Mouse (Mus musculus): Measurements from ENCODE around the gene Gm14226. TPM values are rescaled to one million over a fixed set of nuclear protein-coding genes. Genes with fewer than 3 reads are reported as not detected.
A peak's percentile ranks its signal among the peaks of the same experiment; 100 is the strongest.
"Not testable (repeated sequence)": the region's sequence is repeated elsewhere in the genome, so short reads cannot be mapped to it uniquely, and the experiment has no call there.

Gm14226 gene
- polyA plus RNA-seq, 1 experiment, result not detected

DNA sequence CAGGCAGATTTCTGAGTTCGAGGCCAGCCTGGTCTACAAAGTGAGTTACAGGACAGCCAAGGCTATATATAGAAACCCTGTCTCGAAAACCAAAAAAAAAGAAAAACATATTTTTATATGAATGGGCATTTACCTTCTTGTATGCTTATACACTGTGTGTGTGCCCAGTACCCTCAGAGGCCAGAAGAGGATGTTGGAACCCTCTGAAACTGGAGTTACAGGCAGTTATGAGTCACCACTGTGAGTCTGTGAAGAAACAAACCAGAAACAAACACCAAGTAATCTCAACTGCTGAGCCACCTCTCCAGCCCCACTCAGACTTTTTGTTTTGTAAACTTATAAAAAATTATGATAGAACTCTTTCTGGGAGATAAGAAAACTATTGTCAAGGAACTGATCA, 28.7 kb downstream of the Gm14226 start:
- Histone ChIP-seq H3K4me3 (replicated peaks) (no peak overlapping the region), H3K9me3 (no peaks in the 10 kb centered on the region), H3K27me3 (replicated peaks) (peaks cover 2% of the 10 kb centered on the region), H3K36me3 (replicated peaks; ENCODE audit: low read length) (no peaks in the 10 kb centered on the region), H3K4me1 (peaks cover 63% of the 10 kb centered on the region)
- no peak for TF ChIP-seq FLI1 (IDR thresholded peaks at IDR 0.05; ENCODE audit: low read length)
- TF ChIP-seq GATA1 (IDR thresholded peaks at IDR 0.05; ENCODE audit: borderline replicate concordance, low read length), result no peak

DNA sequence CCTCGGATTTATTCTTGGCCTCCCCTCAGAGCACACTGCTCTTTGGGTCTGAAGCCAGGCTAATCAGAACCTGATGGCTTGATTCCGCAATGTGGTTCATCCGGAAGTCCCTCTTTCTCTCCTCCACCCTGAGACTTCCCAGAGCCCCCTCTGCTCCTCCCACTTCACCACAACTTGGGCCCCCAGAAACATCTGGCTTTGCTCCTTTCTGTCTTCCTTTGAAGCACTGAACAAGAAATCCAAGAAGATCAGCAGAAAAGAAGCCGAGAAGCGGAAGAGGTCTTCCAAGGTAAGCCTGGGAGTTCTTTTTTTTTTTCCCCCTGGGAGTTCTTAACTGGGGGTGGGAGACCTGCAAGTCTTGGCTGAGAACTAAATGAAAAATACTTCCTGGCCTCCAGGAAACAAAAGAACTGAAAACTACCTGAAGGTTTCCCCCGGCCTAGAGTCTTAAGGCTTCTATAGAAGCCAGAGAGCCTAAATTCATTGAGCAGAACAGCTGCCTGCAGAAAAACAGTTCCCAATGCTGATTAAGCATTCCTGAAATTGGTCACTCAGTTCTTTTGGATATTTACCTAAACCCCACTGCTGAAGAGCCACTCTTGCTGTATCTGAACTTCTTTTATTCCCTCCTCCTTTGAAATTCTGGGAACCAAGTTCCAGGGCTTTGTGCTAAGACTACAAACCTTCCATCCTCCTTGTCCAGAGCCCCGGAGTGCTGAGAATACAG, 29.5 kb downstream of the Gm14226 start:
- Histone ChIP-seq H3K27me3 (replicated peaks) (peaks cover under 1% of the 10 kb centered on the region), H3K36me3 (replicated peaks; ENCODE audit: low read length) (no peaks in the 10 kb centered on the region), H3K4me1 (peaks cover 71% of the 10 kb centered on the region), H3K4me3 (replicated peaks) (no peak overlapping the region), H3K9me3 (no peaks in the 10 kb centered on the region)
- TF ChIP-seq FLI1 (IDR thresholded peaks at IDR 0.05; ENCODE audit: low read length), result no peak
- TF ChIP-seq GATA1 (IDR thresholded peaks at IDR 0.05; ENCODE audit: borderline replicate concordance, low read length), result no peak

DNA sequence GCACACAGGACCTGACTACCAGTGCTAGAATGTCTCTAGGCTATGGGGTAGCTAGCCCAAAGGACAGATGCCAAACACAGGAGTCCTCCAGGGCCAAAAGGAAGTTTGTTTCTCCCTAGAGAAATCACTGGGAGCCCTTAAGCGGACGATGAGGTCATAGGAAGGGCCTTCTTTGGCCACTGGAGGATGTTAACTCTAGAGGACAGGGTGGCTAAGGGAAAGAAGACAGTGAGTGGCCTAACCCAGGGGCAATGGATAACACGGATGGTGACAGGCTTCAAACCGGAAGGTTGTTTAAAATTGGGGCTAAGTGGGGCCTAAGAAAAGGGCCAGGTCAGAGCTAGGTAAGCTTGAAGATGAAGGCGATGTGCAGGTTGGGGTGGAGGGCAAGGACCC, 32.0 kb downstream of the Gm14226 start:
- no peak for TF ChIP-seq FLI1 (IDR thresholded peaks at IDR 0.05; ENCODE audit: low read length)
- TF ChIP-seq GATA1 (IDR thresholded peaks at IDR 0.05; ENCODE audit: borderline replicate concordance, low read length), result no peak
- Histone ChIP-seq H3K9me3 (no peaks in the 10 kb centered on the region), H3K4me1 (peaks cover 65% of the 10 kb centered on the region), H3K36me3 (replicated peaks; ENCODE audit: low read length) (no peaks in the 10 kb centered on the region), H3K27me3 (replicated peaks) (no peaks in the 10 kb centered on the region), H3K4me3 (replicated peaks) (peak overlapping the region; percentile 97)

DNA sequence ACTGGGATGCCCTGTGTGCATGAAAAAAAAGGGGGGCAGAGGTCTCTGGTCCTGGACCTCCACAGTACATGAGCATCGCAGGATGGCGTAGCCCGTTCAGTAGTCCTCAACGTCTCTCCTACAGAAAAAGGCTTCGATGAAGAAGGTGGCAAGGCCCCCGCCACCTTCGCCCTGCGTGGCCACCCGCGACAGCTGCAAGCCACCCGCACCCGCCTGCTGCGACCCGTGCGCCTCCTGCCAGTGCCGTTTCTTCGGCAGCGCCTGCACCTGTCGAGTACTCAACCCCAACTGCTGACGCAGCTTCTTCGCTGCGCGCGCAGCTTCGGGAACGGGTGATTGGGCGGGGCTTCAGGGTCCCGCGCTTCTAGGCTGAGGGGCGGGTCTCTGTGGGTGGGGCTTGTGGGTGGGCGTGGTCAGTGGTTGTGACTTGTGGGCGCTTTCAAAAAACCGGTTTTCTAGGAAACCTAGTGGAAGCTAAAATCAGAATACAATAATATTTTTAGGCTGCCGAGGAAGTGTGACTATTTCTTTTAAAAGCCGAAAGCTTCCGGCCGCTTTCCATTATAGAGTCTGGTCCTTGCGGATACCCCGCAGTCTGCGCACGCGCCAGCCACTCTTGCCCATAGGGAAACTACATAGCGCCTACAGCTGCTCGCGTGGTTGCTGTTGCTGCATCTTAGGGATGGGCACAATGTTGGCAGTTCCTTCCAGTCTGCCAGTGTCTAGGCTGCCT, 32.6 kb downstream of the Gm14226 start:
- TF ChIP-seq GATA1 (IDR thresholded peaks at IDR 0.05; ENCODE audit: borderline replicate concordance, low read length) (no peak), FLI1 (IDR thresholded peaks at IDR 0.05; ENCODE audit: low read length) (no peak)
- no peaks in the 10 kb centered on the region for H3K36me3 ChIP-seq (replicated peaks; ENCODE audit: low read length)
- no peaks in the 10 kb centered on the region for H3K27me3 ChIP-seq (replicated peaks)
- H3K9me3 ChIP-seq, result no peaks in the 10 kb centered on the region
- H3K4me1 ChIP-seq, result peaks cover 60% of the 10 kb centered on the region
- H3K4me3 ChIP-seq (replicated peaks), result peak overlapping the region; percentile 97

- no peaks in the 10 kb centered on the region for H3K36me3 ChIP-seq (replicated peaks; ENCODE audit: low read length)
- H3K27me3 ChIP-seq (replicated peaks), result no peaks in the 10 kb centered on the region
- H3K4me1 ChIP-seq, result peaks cover 48% of the 10 kb centered on the region
- H3K9me3 ChIP-seq, result no peaks in the 10 kb centered on the region
- H3K4me3 ChIP-seq (replicated peaks), result peak overlapping the region; percentile 70
- TF ChIP-seq FLI1 (IDR thresholded peaks at IDR 0.05; ENCODE audit: low read length), result no peak
- no peak for TF ChIP-seq GATA1 (IDR thresholded peaks at IDR 0.05; ENCODE audit: borderline replicate concordance, low read length)
Observed at GRCm38 (mm10) chr2:155051622-155052351, 33.7 kb downstream of the Gm14226 start.

DNA sequence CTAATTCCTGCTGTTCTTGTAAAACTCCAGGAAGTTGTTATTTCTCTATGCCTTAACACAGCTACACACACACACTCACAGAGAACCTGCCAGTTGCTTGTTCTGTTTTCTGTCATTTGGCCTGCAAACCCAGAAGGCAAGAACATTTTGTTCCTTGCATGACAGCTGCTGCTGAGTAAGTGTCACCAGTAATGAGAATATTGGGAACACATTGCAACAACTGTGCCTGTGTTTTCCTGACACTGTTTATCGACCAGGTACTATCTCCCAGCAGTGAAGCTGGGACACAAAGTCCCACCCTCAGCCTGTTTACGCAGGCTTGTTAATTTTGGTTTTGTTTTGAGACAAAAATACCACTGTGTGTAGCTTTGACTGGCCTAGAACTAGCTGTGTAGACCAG, 34.6 kb downstream of the Gm14226 start:
- H3K4me1 ChIP-seq, result peaks cover 43% of the 10 kb centered on the region
- no peak overlapping the region for H3K4me3 ChIP-seq (replicated peaks)
- no peaks in the 10 kb centered on the region for H3K27me3 ChIP-seq (replicated peaks)
- no peaks in the 10 kb centered on the region for H3K36me3 ChIP-seq (replicated peaks; ENCODE audit: low read length)
- no peaks in the 10 kb centered on the region for H3K9me3 ChIP-seq
- TF ChIP-seq FLI1 (IDR thresholded peaks at IDR 0.05; ENCODE audit: low read length) (no peak), GATA1 (IDR thresholded peaks at IDR 0.05; ENCODE audit: borderline replicate concordance, low read length) (no peak)

DNA sequence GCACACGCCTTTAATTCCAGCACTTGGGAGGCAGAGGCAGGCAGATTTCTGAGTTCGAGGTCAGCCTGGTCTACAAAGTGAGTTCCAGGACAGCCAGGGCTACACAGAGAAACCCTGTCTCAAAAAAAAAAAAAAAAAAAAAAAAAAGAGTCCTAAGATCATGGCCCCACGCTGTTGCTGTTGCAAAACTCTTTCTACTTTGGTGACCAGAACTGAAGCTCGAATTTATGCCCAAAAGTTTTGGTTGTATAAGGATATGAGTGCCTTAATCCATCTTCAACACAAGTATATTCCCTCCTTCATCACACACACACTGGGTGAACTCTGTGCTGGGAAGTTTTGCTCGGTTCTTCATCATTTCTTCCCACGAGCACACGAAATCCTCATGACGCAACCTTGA, 35.4 kb downstream of the Gm14226 start:
- H3K9me3 ChIP-seq; H3K36me3 ChIP-seq (replicated peaks; ENCODE audit: low read length); H3K27me3 ChIP-seq (replicated peaks); H3K4me3 ChIP-seq (replicated peaks): not testable (repeated sequence)
- H3K4me1 ChIP-seq, result peaks cover 37% of the 10 kb centered on the region

DNA sequence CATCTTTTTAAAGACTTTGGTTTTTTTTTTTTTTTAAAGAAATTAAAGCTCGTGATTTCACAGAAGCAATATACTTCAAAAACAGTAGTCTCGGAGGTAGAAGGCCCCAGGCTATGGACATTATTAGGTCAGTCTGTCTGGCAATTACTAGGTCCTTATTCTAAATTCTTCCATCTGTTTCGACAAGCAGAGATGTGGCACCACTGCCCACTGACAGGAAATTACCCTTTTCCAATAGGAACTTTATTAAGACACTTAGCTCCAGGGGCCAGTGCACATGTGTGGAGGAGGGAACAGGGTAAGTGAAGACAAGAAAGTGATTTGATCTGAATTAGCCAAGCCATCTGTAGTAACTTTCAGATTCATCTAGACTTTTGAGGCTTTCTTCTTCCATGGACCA, 36.6 kb downstream of the Gm14226 start:
- peaks cover 31% of the 10 kb centered on the region for H3K4me1 ChIP-seq
- peaks cover 8% of the 10 kb centered on the region for H3K36me3 ChIP-seq (replicated peaks; ENCODE audit: low read length)
- no peak for TF ChIP-seq GATA1 (IDR thresholded peaks at IDR 0.05; ENCODE audit: borderline replicate concordance, low read length)
- no peak overlapping the region for H3K4me3 ChIP-seq (replicated peaks)
- no peaks in the 10 kb centered on the region for H3K27me3 ChIP-seq (replicated peaks)
- H3K9me3 ChIP-seq, result no peaks in the 10 kb centered on the region

- Histone ChIP-seq H3K4me1 (peaks cover 28% of the 10 kb centered on the region), H3K9me3 (no peaks in the 10 kb centered on the region), H3K36me3 (replicated peaks; ENCODE audit: low read length) (peaks cover 16% of the 10 kb centered on the region), H3K27me3 (replicated peaks) (no peaks in the 10 kb centered on the region), H3K4me3 (replicated peaks) (no peak overlapping the region)
- no peak for TF ChIP-seq GATA1 (IDR thresholded peaks at IDR 0.05; ENCODE audit: borderline replicate concordance, low read length)
- no peak for TF ChIP-seq FLI1 (IDR thresholded peaks at IDR 0.05; ENCODE audit: low read length)
Observed at GRCm38 (mm10) chr2:155056076-155056578, 38.1 kb downstream of the Gm14226 start.

GRCm38 (mm10) chr2:155057361-155057760, 39.3 kb downstream of the Gm14226 start:
- H3K9me3 ChIP-seq, result no peaks in the 10 kb centered on the region
- no peaks in the 10 kb centered on the region for H3K27me3 ChIP-seq (replicated peaks)
- peaks cover 28% of the 10 kb centered on the region for H3K36me3 ChIP-seq (replicated peaks; ENCODE audit: low read length)
- H3K4me1 ChIP-seq, result peaks cover 17% of the 10 kb centered on the region
- H3K4me3 ChIP-seq (replicated peaks), result no peak overlapping the region
- TF ChIP-seq FLI1 (IDR thresholded peaks at IDR 0.05; ENCODE audit: low read length) (no peak), GATA1 (IDR thresholded peaks at IDR 0.05; ENCODE audit: borderline replicate concordance, low read length) (no peak)

Data from megakaryocyte, embryonic 14.5 days (primary cell).